Mouse (Mus musculus) forebrain, embryonic 12.5 days (tissue): ENCODE measurements around the gene Acot4. TPM values are rescaled to one million over a fixed set of nuclear protein-coding genes. Genes with fewer than 3 reads are reported as not detected.
"Not testable (repeated sequence)": the region's sequence is repeated elsewhere in the genome, so short reads cannot be mapped to it uniquely, and the experiment has no call there.

Experiments
- ATAC-seq: fragments of 200-750 bp; cut with Nextera tagmentation; 2 replicates; pipeline ENCODE4 v1.8.0; 2017; ENCODE audit warnings: moderate TSS enrichment; ENCODE audit not compliant: low FRiP score
- H3K27ac ChIP-seq: fragments of 300-500 bp; sonication (generic); 2 replicates; pipeline ENCODE4 v1.5.1; 2016; ENCODE audit warnings: mild to moderate bottlenecking
- H3K27me3 ChIP-seq: fragments of 300-500 bp; sonication (generic); 2 replicates; pipeline ENCODE4 v1.6.1; 2016; ENCODE audit warnings: mild to moderate bottlenecking
- H3K36me3 ChIP-seq: fragments of 300-500 bp; sonication (generic); replicated peaks from 2 replicates; pipeline ENCODE4 v1.6.1; 2016; ENCODE audit warnings: mild to moderate bottlenecking
- H3K4me1 ChIP-seq: fragments of 300-500 bp; sonication (generic); 2 replicates; pipeline ENCODE4 v1.6.1; 2016
- H3K4me2 ChIP-seq: fragments of 300-500 bp; sonication (generic); 2 replicates; pipeline ENCODE4 v1.6.1; 2016; ENCODE audit warnings: mild to moderate bottlenecking, moderate library complexity
- H3K4me3 ChIP-seq: fragments of 300-500 bp; sonication (generic); replicated peaks from 2 replicates; pipeline ENCODE4 v1.5.1; 2016; ENCODE audit warnings: mild to moderate bottlenecking
- H3K9ac ChIP-seq: fragments of 300-500 bp; sonication (generic); 2 replicates; pipeline ENCODE4 v1.6.1; 2016; ENCODE audit warnings: mild to moderate bottlenecking
- H3K9me3 ChIP-seq: fragments of 300-500 bp; sonication (generic); 2 replicates; pipeline ENCODE4 v1.6.1; 2016
- WGBS: fragments of 180-500 bp; shearing (Covaris S2); methylation state at CpG from one replicate; pipeline ENCODE4 v1.1.7; 2016; 5-methylcytosine and 5-hydroxymethylcytosine counted together
- polyA plus RNA-seq: library from polyadenylated mRNA; unstranded; fragments of >200 nt; fragmentation: Nextera tagmentation; extraction: Ambion mirVana; gene quantifications from 2 replicates; pipeline ENCODE4 v1.2.1, GENCODE M21; 2016

Gene Acot4
- polyA plus RNA-seq, 1 experiment from 2014 or later, result 0.15 TPM

- 0 out of 2 replicates have a peak, but pooled peaks cover 3% of the 10 kb centered on the region for H3K9me3 ChIP-seq
- peaks cover 16% of the 10 kb centered on the region for H3K27me3 ChIP-seq
- no peak overlapping the region for H3K27ac ChIP-seq
- H3K4me3 ChIP-seq, result no peak overlapping the region
- H3K4me1 ChIP-seq, result no peaks in the 10 kb centered on the region
- no peak for ATAC-seq
- WGBS, result 75% methylated on average over 5 of the region's 5 CpGs
- no peak overlapping the region for H3K4me2 ChIP-seq
- H3K9ac ChIP-seq, result no peak overlapping the region
- H3K36me3 ChIP-seq, result no peaks in the 10 kb centered on the region
Measured at GRCm38 (mm10) chr12:84063228-84063627, 25.0 kb downstream of the Acot4 start.

- Histone ChIP-seq H3K4me3 (no peak overlapping the region), H3K27ac (no peak overlapping the region), H3K36me3 (no peaks in the 10 kb centered on the region), H3K4me2 (no peak overlapping the region), H3K9me3 (0 out of 2 replicates have a peak, but pooled peaks cover 3% of the 10 kb centered on the region), H3K27me3 (peaks cover 22% of the 10 kb centered on the region), H3K4me1 (no peaks in the 10 kb centered on the region), H3K9ac (no peak overlapping the region)
- no peak for ATAC-seq
- 94% methylated on average over 2 of the region's 2 CpGs for WGBS
Measured at GRCm38 (mm10) chr12:84063833-84064232, 25.7 kb downstream of the Acot4 start.

GRCm38 (mm10) chr12:84064621-84065020, 26.4 kb downstream of the Acot4 start:
- no peaks in the 10 kb centered on the region for H3K36me3 ChIP-seq
- H3K4me1 ChIP-seq, result no peaks in the 10 kb centered on the region
- no peak overlapping the region for H3K4me3 ChIP-seq
- 77% methylated on average over 8 of the region's 8 CpGs for WGBS
- no peak overlapping the region for H3K4me2 ChIP-seq
- no peak overlapping the region for H3K9ac ChIP-seq
- ATAC-seq, result no peak
- H3K27me3 ChIP-seq, result peaks cover 30% of the 10 kb centered on the region
- H3K27ac ChIP-seq, result no peak overlapping the region
- 0 out of 2 replicates have a peak, but pooled peaks cover 3% of the 10 kb centered on the region for H3K9me3 ChIP-seq

GRCm38 (mm10) chr12:84067752-84068151, 29.6 kb downstream of the Acot4 start:
- peaks cover 47% of the 10 kb centered on the region for H3K27me3 ChIP-seq
- no peak overlapping the region for H3K9ac ChIP-seq
- 0 out of 2 replicates have a peak, but pooled peaks cover 2% of the 10 kb centered on the region for H3K4me1 ChIP-seq
- WGBS, result 83% methylated on average over 4 of the region's 4 CpGs
- H3K4me2 ChIP-seq, result no peak overlapping the region
- H3K9me3 ChIP-seq, result 0 out of 2 replicates have a peak, but pooled peaks cover 3% of the 10 kb centered on the region
- H3K4me3 ChIP-seq, result no peak overlapping the region
- ATAC-seq, result no peak
- no peaks in the 10 kb centered on the region for H3K36me3 ChIP-seq
- no peak overlapping the region for H3K27ac ChIP-seq

GRCm38 (mm10) chr12:84068296-84068695, 30.1 kb downstream of the Acot4 start:
- Histone ChIP-seq H3K9ac (no peak overlapping the region), H3K9me3 (no peaks in the 10 kb centered on the region), H3K4me1 (0 out of 2 replicates have a peak, but pooled peaks cover 2% of the 10 kb centered on the region), H3K27ac (no peak overlapping the region), H3K4me3 (no peak overlapping the region), H3K27me3 (peaks cover 47% of the 10 kb centered on the region), H3K36me3 (no peaks in the 10 kb centered on the region), H3K4me2 (no peak overlapping the region)
- 55% methylated on average over 8 of the region's 8 CpGs for WGBS
- no peak for ATAC-seq

GRCm38 (mm10) chr12:84068986-84069385, 30.8 kb downstream of the Acot4 start, which contains the start of gene Acot5:
Gene Acot5 (plus strand): TSS chr12:84069325.
- Histone ChIP-seq H3K4me1 (0 out of 2 replicates have a peak, but pooled peaks cover 2% of the 10 kb centered on the region), H3K4me3 (peak within 1 kb of the TSS; percentile 39), H3K27ac (no peak within 1 kb of the TSS), H3K9me3 (no peaks in the 10 kb centered on the region), H3K4me2 (peak within 1 kb of the TSS; percentile 57), H3K9ac (0 out of 2 replicates have a peak within 1 kb of the TSS, but pooled peaks have one; percentile 36), H3K27me3 (peaks cover 47% of the 10 kb centered on the region), H3K36me3 (no peaks in the 10 kb centered on the region)
- no peak for ATAC-seq
- WGBS, result 62% methylated on average over 9 of the region's 9 CpGs

- not testable (repeated sequence) for ATAC-seq
- 0 out of 2 replicates have a peak overlapping the region, but pooled peaks have one; percentile 36 for H3K9ac ChIP-seq
Measured at GRCm38 (mm10) chr12:84069582-84069981, 31.4 kb downstream of the Acot4 start.

GRCm38 (mm10) chr12:84071696-84072095, 33.5 kb downstream of the Acot4 start:
- Histone ChIP-seq H3K9ac (no peak overlapping the region), H3K27ac (no peak overlapping the region), H3K27me3 (peaks cover 45% of the 10 kb centered on the region), H3K36me3 (no peaks in the 10 kb centered on the region), H3K9me3 (no peaks in the 10 kb centered on the region), H3K4me1 (0 out of 2 replicates have a peak, but pooled peaks cover 2% of the 10 kb centered on the region), H3K4me3 (no peak overlapping the region), H3K4me2 (no peak overlapping the region)
- WGBS, result 93% methylated on average over 2 of the region's 2 CpGs
- ATAC-seq, result no peak

More at GRCm38 (mm10) chr12:84069582-84069981, 31.4 kb downstream of the Acot4 start:
- H3K9me3 ChIP-seq, H3K27ac ChIP-seq, H3K4me1 ChIP-seq, H3K36me3 ChIP-seq: not testable (repeated sequence)
- WGBS, result 2% methylated on average over 44 of the region's 52 CpGs
- peak overlapping the region; percentile 57 for H3K4me2 ChIP-seq
- H3K27me3 ChIP-seq, result peaks cover 47% of the 10 kb centered on the region
- peak overlapping the region; percentile 39 for H3K4me3 ChIP-seq

- no peak for ATAC-seq
- Histone ChIP-seq H3K4me1 (no peaks in the 10 kb centered on the region), H3K9me3 (no peaks in the 10 kb centered on the region), H3K27ac (no peak overlapping the region), H3K36me3 (no peaks in the 10 kb centered on the region), H3K4me3 (no peak overlapping the region), H3K27me3 (no peaks in the 10 kb centered on the region), H3K4me2 (no peak overlapping the region), H3K9ac (no peak overlapping the region)
- WGBS, result 85% methylated on average over 4 of the region's 4 CpGs
Measured at GRCm38 (mm10) chr12:84077371-84077990, 39.3 kb downstream of the Acot4 start.

- Histone ChIP-seq H3K27me3 (no peaks in the 10 kb centered on the region), H3K27ac (no peak overlapping the region), H3K9me3 (peaks cover 9% of the 10 kb centered on the region; the same call in 1 of the 2 replicates), H3K4me1 (no peaks in the 10 kb centered on the region), H3K4me3 (no peak overlapping the region), H3K9ac (no peak overlapping the region), H3K36me3 (no peaks in the 10 kb centered on the region), H3K4me2 (no peak overlapping the region)
- ATAC-seq, result no peak
- 79% methylated on average over 2 of the region's 2 CpGs for WGBS
Measured at GRCm38 (mm10) chr12:84083842-84084241, 45.7 kb downstream of the Acot4 start.

GRCm38 (mm10) chr12:84084581-84084980, 46.4 kb downstream of the Acot4 start:
- Histone ChIP-seq H3K4me2 (no peak overlapping the region), H3K9me3 (peaks cover 15% of the 10 kb centered on the region), H3K4me3 (no peak overlapping the region), H3K4me1 (no peaks in the 10 kb centered on the region), H3K27ac (no peak overlapping the region), H3K27me3 (no peaks in the 10 kb centered on the region), H3K36me3 (no peaks in the 10 kb centered on the region), H3K9ac (no peak overlapping the region)
- WGBS, result 87% methylated on average over 4 of the region's 4 CpGs
- ATAC-seq, result no peak

- not testable (repeated sequence) for H3K27ac ChIP-seq, H3K4me1 ChIP-seq, H3K9ac ChIP-seq, H3K36me3 ChIP-seq, H3K4me2 ChIP-seq, H3K4me3 ChIP-seq, ATAC-seq, H3K27me3 ChIP-seq
- peaks cover 12% of the 10 kb centered on the region; the same call in 1 of the 2 replicates for H3K9me3 ChIP-seq
- WGBS, result 88% methylated on average over 5 of the region's 5 CpGs
Measured at GRCm38 (mm10) chr12:84094666-84095065, 56.5 kb downstream of the Acot4 start.
